Mouse (Mus musculus): ENCODE results near the gene Prdm13.
A peak's percentile ranks its signal among the peaks of the same experiment; 100 is the strongest.

Prdm13 gene

GRCm38 (mm10) chr4:21685595-21686091 lies at the start of gene Prdm13:
Gene Prdm13 (minus strand): TSS chr4:21685963.
- no peak for DNase-seq (ENCODE audit: low read depth, low spot score)

- DNase-seq (ENCODE audit: low read depth, low spot score): peak; percentile 85
These were observed 41.9 kb upstream of the Prdm13 start, which contains the start of gene Ccnc for GRCm38 (mm10) chr4:21727615-21728165. Gene Ccnc (plus strand): TSS chr4:21727701.

GRCm38 (mm10) chr4:21726912-21727614 lies 41.3 kb upstream of the Prdm13 start:
- no peak for DNase-seq (ENCODE audit: low read depth, low spot score)

- peak; percentile 71 for DNase-seq (ENCODE audit: low read depth, low spot score)
These were observed 37.1 kb upstream of the Prdm13 start for GRCm38 (mm10) chr4:21722752-21723334.

- peak; percentile 88 for DNase-seq (ENCODE audit: low read depth, low spot score)
These were observed 26.4 kb upstream of the Prdm13 start for GRCm38 (mm10) chr4:21712147-21712546.

- no peak for DNase-seq (ENCODE audit: low read depth, low spot score)
These were observed 19.3 kb upstream of the Prdm13 start for GRCm38 (mm10) chr4:21705046-21705445.

- no peak for DNase-seq (ENCODE audit: low read depth, low spot score)
These were observed 10.0 kb upstream of the Prdm13 start for GRCm38 (mm10) chr4:21695638-21696254.

- DNase-seq (ENCODE audit: low read depth, low spot score): no peak
These were observed 4.5 kb upstream of the Prdm13 start for GRCm38 (mm10) chr4:21690221-21690620.

GRCm38 (mm10) chr4:21689492-21689941 lies 3.8 kb upstream of the Prdm13 start:
- no peak for DNase-seq (ENCODE audit: low read depth, low spot score)

- no peak for DNase-seq (ENCODE audit: low read depth, low spot score)
These were observed 3.0 kb upstream of the Prdm13 start for GRCm38 (mm10) chr4:21688703-21689200.

- DNase-seq (ENCODE audit: low read depth, low spot score): no peak
These were observed 2.3 kb upstream of the Prdm13 start for GRCm38 (mm10) chr4:21687783-21688702.

- no peak for DNase-seq (ENCODE audit: low read depth, low spot score)
These were observed 1.2 kb upstream of the Prdm13 start for GRCm38 (mm10) chr4:21686934-21687333.

- no peak for DNase-seq (ENCODE audit: low read depth, low spot score)
These were observed 653 bp upstream of the Prdm13 start for GRCm38 (mm10) chr4:21686416-21686815.

- DNase-seq (ENCODE audit: low read depth, low spot score): no peak
These were observed 1.3 kb downstream of the Prdm13 start for GRCm38 (mm10) chr4:21684341-21684970.

- no peak for DNase-seq (ENCODE audit: low read depth, low spot score)
These were observed 3.2 kb downstream of the Prdm13 start for GRCm38 (mm10) chr4:21682421-21683150.

GRCm38 (mm10) chr4:21680971-21681370 lies 4.8 kb downstream of the Prdm13 start:
- DNase-seq (ENCODE audit: low read depth, low spot score): no peak

- no peak for DNase-seq (ENCODE audit: low read depth, low spot score)
These were observed 5.9 kb downstream of the Prdm13 start for GRCm38 (mm10) chr4:21679624-21680480.

GRCm38 (mm10) chr4:21678975-21679623 lies 6.7 kb downstream of the Prdm13 start:
- DNase-seq (ENCODE audit: low read depth, low spot score): no peak
